Mouse (Mus musculus) cerebellum, adult 2 months (tissue): ENCODE measurements around the gene Reep3.

Experiments used
- CTCF ChIP-seq: fragments of 200-500 bp; IDR thresholded peaks from 2 replicates; pipeline ENCODE4 v1.5.1; 2011; ENCODE audit warnings: low read depth, mild to moderate bottlenecking, control low read depth, low read length, moderate library complexity, borderline replicate concordance; ENCODE audit not compliant: insufficient read depth
- POLR2A ChIP-seq: fragments of 200-500 bp; IDR thresholded peaks from 2 replicates; pipeline ENCODE4 v1.6.1; 2011; ENCODE audit warnings: low read length, control low read depth, borderline replicate concordance; ENCODE audit not compliant: insufficient read depth

GRCm38 (mm10) chr10:67094922-67095321 lies 1.8 kb downstream of the Reep3 start:
- TF ChIP-seq CTCF (no peak), POLR2A (no peak)
